Mouse (Mus musculus): ENCODE results near the gene Thada. TPM values are rescaled to one million over a fixed set of nuclear protein-coding genes. Genes with fewer than 3 reads are reported as not detected.

Gene Thada
- total and polyA plus RNA-seq, 3 experiments: 17.3 to 26.7 (median 22.2) TPM

GRCm38 (mm10) chr17:84357776-84358175 is 108.2 kb downstream of the Thada start (continued):
- no peak for TF ChIP-seq POLR2AphosphoS2 (IDR thresholded peaks at IDR 0.05; ENCODE audit: low read depth, low read length)

- H3K9ac ChIP-seq (ENCODE audit: insufficient read depth, low read depth): no peak overlapping the region
- dilution Hi-C loops (cut with MboI; ENCODE audit: extremely low pct_ligation_motif_present, extremely low pct_unique_long_range_greater_than_20kb, low sequenced_read_pairs): no loop called here
- no peak overlapping the region for H3K4me3 ChIP-seq (replicated peaks in 1 of 3; ENCODE audit: low read depth in 2 of 3, low read length in 2 of 3, poor library complexity in 1 of 3)
- no peak overlapping the region for H3K4me2 ChIP-seq (ENCODE audit: insufficient read depth, low read depth, poor library complexity, severe bottlenecking)
- peaks cover 14 to 51% of the 10 kb centered on the region in 2 experiments for H3K36me3 ChIP-seq (replicated peaks in 1 of 2; ENCODE audit: control insufficient read depth in 1 of 2, insufficient read depth in 1 of 2, low read length in 1 of 2)
- no peaks in the 10 kb centered on the region for H3K9me3 ChIP-seq (replicated peaks; ENCODE audit: low read length)
- no peak overlapping the region for H3K27ac ChIP-seq (ENCODE audit: insufficient read depth, low read depth)
- H3K79me2 ChIP-seq (replicated peaks; ENCODE audit: control insufficient read depth, extremely low read depth, insufficient read depth, poor library complexity, severe bottlenecking): no peaks in the 10 kb centered on the region
- H3K4me1 ChIP-seq (ENCODE audit: control insufficient read depth in 1 of 2, insufficient read depth in 2 of 2): peaks cover 17 to 49% of the 10 kb centered on the region in 2 experiments
- in situ Hi-C loops (cut with MboI; ENCODE audit: low pct_ligation_motif_present, low pct_unique_long_range_greater_than_20kb, low sequenced_read_pairs): no loop called here
- TF ChIP-seq CHD2 (IDR thresholded peaks at IDR 0.05; ENCODE audit: low read length): no peak
- no peak for TF ChIP-seq MYC (IDR thresholded peaks at IDR 0.05; ENCODE audit: low read depth, low read length)
- DNase-seq (ENCODE audit: extremely low read depth): no peak
- H3K27me3 ChIP-seq (replicated peaks): no peaks in the 10 kb centered on the region
These were observed 109.7 kb downstream of the Thada start for GRCm38 (mm10) chr17:84356056-84356887.

- H3K79me2 ChIP-seq (replicated peaks; ENCODE audit: control insufficient read depth, extremely low read depth, insufficient read depth, poor library complexity, severe bottlenecking): no peaks in the 10 kb centered on the region
- no peak for DNase-seq (ENCODE audit: extremely low read depth)
- dilution Hi-C loops (cut with MboI; ENCODE audit: extremely low pct_ligation_motif_present, extremely low pct_unique_long_range_greater_than_20kb, low sequenced_read_pairs) (no loop called here), in situ Hi-C loops (cut with MboI; ENCODE audit: low pct_ligation_motif_present, low pct_unique_long_range_greater_than_20kb, low sequenced_read_pairs) (no loop called here)
- no peak for TF ChIP-seq RCOR1 (conservative IDR thresholded peaks at IDR 0.05; ENCODE audit: low read depth, low read length)
- no peak for TF ChIP-seq SIN3A (IDR thresholded peaks at IDR 0.05; ENCODE audit: low read length)
- no peak for TF ChIP-seq CHD2 (IDR thresholded peaks at IDR 0.05; ENCODE audit: low read length)
- peak overlapping the region in 1 of 3 experiments; percentile 12 for H3K4me3 ChIP-seq (replicated peaks in 1 of 3; ENCODE audit: low read depth in 2 of 3, low read length in 2 of 3, poor library complexity in 1 of 3)
- peaks cover 11 to 50% of the 10 kb centered on the region in 2 experiments for H3K36me3 ChIP-seq (replicated peaks in 1 of 2; ENCODE audit: control insufficient read depth in 1 of 2, insufficient read depth in 1 of 2, low read length in 1 of 2)
- H3K9ac ChIP-seq (ENCODE audit: insufficient read depth, low read depth): no peak overlapping the region; the same call in 1 of the 2 replicates
- H3K27ac ChIP-seq (ENCODE audit: insufficient read depth, low read depth): peak overlapping the region; percentile 92
- peaks cover 15 to 48% of the 10 kb centered on the region in 2 experiments for H3K4me1 ChIP-seq (ENCODE audit: control insufficient read depth in 1 of 2, insufficient read depth in 2 of 2)
- H3K9me3 ChIP-seq (replicated peaks; ENCODE audit: low read length): no peaks in the 10 kb centered on the region
- no peak overlapping the region for H3K4me2 ChIP-seq (ENCODE audit: insufficient read depth, low read depth, poor library complexity, severe bottlenecking)
- no peaks in the 10 kb centered on the region for H3K27me3 ChIP-seq (replicated peaks)
These were observed 111.0 kb downstream of the Thada start for GRCm38 (mm10) chr17:84355006-84355405.

GRCm38 (mm10) chr17:84353902-84354311 is 112.1 kb downstream of the Thada start:
- Histone ChIP-seq H3K4me2 (ENCODE audit: insufficient read depth, low read depth, poor library complexity, severe bottlenecking) (peak overlapping the region; percentile 54), H3K4me3 (replicated peaks in 1 of 3; ENCODE audit: low read depth in 2 of 3, low read length in 2 of 3, poor library complexity in 1 of 3) (no peak overlapping the region), H3K9ac (ENCODE audit: insufficient read depth, low read depth) (peak overlapping the region; percentile 34; the same call in 1 of the 2 replicates), H3K9me3 (replicated peaks; ENCODE audit: low read length) (no peaks in the 10 kb centered on the region), H3K36me3 (replicated peaks in 1 of 2; ENCODE audit: control insufficient read depth in 1 of 2, insufficient read depth in 1 of 2, low read length in 1 of 2) (peaks cover 12 to 53% of the 10 kb centered on the region in 2 experiments), H3K4me1 (ENCODE audit: control insufficient read depth in 1 of 2, insufficient read depth in 2 of 2) (peaks cover 15 to 48% of the 10 kb centered on the region in 2 experiments), H3K27me3 (replicated peaks) (no peaks in the 10 kb centered on the region), H3K27ac (ENCODE audit: insufficient read depth, low read depth) (peak overlapping the region; percentile 92), H3K79me2 (replicated peaks; ENCODE audit: control insufficient read depth, extremely low read depth, insufficient read depth, poor library complexity, severe bottlenecking) (no peaks in the 10 kb centered on the region)
- in situ Hi-C loops (cut with MboI; ENCODE audit: low pct_ligation_motif_present, low pct_unique_long_range_greater_than_20kb, low sequenced_read_pairs) (no loop called here), dilution Hi-C loops (cut with MboI; ENCODE audit: extremely low pct_ligation_motif_present, extremely low pct_unique_long_range_greater_than_20kb, low sequenced_read_pairs) (no loop called here)
- peak; percentile 82 for DNase-seq (ENCODE audit: extremely low read depth)
- no peak for TF ChIP-seq USF2 (conservative IDR thresholded peaks at IDR 0.05; ENCODE audit: low read depth, low read length)
- TF ChIP-seq JUN (IDR thresholded peaks at IDR 0.05; ENCODE audit: insufficient read depth, low read depth, low read length): no peak
- peak; percentile 43; the same call in 1 of the 2 replicates for TF ChIP-seq JUND (conservative IDR thresholded peaks at IDR 0.05; ENCODE audit: low read depth, low read length)
- no peak; the same call in 1 of the 2 replicates for TF ChIP-seq SMC3 (IDR thresholded peaks at IDR 0.05; ENCODE audit: low read depth, low read length)
- TF ChIP-seq NRF1 (IDR thresholded peaks at IDR 0.05; ENCODE audit: low read depth, low read length): peak; percentile 82
- 0 out of 2 replicates have a peak, but pooled peaks have one; percentile 32 for TF ChIP-seq MAFK (IDR thresholded peaks at IDR 0.05; ENCODE audit: insufficient replicate concordance, low read length)
- TF ChIP-seq UBTF (IDR thresholded peaks at IDR 0.05; ENCODE audit: low read depth, low read length): peak; percentile 70; the same call in 1 of the 2 replicates
- peak; percentile 81 for TF ChIP-seq EP300 (IDR thresholded peaks at IDR 0.05; ENCODE audit: low read length)
- TF ChIP-seq TBP (conservative IDR thresholded peaks at IDR 0.05; ENCODE audit: low read depth, low read length): 0 out of 2 replicates have a peak, but pooled peaks have one; percentile 13
- no peak for TF ChIP-seq ZC3H11A (IDR thresholded peaks at IDR 0.05; ENCODE audit: low read depth, low read length)
- TF ChIP-seq MAX (IDR thresholded peaks at IDR 0.05; ENCODE audit: low read length): peak; percentile 42; the same call in 1 of the 2 replicates
- peak; percentile 50 for TF ChIP-seq ZNF384 (IDR thresholded peaks at IDR 0.05; ENCODE audit: low read depth, low read length)
- peak; percentile 30; the same call in 1 of the 2 replicates for TF ChIP-seq POLR2A (IDR thresholded peaks at IDR 0.05; ENCODE audit: low read depth, low read length)
- peak; percentile 82 for TF ChIP-seq IRF4 (IDR thresholded peaks at IDR 0.05; ENCODE audit: low read depth, low read length)
- peak; percentile 58 for TF ChIP-seq ETS1 (conservative IDR thresholded peaks at IDR 0.05; ENCODE audit: low read depth, low read length)
- TF ChIP-seq ELF1 (IDR thresholded peaks at IDR 0.05; ENCODE audit: low read depth, low read length): peak; percentile 44; the same call in 1 of the 2 replicates
- peak; percentile 45 for TF ChIP-seq SIN3A (IDR thresholded peaks at IDR 0.05; ENCODE audit: low read length)

Measured in CH12.LX (cell line).